Mouse (Mus musculus): ENCODE data around the gene Trip12.

The Trip12 gene

DNA sequence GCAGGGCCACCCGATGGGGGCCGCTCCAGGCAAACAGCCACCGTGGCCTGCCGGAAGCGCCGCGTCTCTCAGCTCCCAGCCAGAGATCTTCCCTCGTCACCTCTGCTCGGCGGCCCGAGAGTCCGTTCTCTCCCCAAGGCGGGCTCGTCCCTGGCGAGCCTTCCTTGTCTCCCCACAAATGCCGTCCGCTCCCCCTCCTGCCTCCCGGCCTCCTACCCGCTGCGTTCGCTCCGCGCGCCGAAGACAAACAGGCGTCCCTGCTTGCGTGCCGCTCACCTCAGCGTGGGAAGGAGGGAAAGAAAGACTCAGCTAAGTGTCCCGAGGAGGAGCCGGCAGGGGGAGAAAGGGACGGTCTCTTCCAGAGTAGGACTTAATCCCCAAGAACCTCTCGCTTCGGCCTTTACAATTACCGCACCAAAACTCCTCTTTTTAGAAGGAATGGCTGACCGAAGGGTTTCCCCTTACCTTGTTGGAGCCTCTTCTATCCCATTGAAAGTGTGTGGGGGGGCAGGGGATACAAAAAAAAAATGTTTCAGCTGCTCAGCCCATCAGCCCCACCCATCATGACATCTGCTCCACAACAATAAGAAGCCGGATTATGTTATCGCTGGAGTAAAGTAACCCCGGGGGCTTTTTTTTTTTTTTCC is at the start of gene Trip12:
Gene Trip12, minus strand, starts transcription at position 499 of the 647 bp plus-strand sequence.
- DNase-seq (ENCODE audit: extremely low spot score, low read depth, low spot score) = no peak

DNA sequence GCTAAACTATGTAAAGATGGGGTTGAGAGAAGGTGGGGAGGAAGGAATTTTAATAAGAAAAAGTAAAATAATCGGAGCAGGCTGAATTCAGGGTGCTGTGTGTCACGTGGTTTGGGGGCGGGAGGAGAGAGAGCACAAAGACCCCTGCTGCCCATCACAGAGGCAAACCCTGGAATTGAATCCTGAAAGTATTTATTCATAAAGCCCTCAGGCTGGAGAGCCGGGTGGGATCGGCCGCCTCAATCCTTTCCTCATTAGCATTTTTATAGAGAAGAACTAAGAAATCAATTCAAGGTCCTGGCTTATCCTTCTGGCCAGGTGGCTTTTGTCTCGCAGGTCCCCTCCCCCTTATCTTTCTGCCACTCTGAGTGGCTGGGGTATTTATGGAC is 49.7 kb upstream of the Trip12 start:
- no peak for DNase-seq (ENCODE audit: extremely low spot score, low read depth, low spot score)

DNA sequence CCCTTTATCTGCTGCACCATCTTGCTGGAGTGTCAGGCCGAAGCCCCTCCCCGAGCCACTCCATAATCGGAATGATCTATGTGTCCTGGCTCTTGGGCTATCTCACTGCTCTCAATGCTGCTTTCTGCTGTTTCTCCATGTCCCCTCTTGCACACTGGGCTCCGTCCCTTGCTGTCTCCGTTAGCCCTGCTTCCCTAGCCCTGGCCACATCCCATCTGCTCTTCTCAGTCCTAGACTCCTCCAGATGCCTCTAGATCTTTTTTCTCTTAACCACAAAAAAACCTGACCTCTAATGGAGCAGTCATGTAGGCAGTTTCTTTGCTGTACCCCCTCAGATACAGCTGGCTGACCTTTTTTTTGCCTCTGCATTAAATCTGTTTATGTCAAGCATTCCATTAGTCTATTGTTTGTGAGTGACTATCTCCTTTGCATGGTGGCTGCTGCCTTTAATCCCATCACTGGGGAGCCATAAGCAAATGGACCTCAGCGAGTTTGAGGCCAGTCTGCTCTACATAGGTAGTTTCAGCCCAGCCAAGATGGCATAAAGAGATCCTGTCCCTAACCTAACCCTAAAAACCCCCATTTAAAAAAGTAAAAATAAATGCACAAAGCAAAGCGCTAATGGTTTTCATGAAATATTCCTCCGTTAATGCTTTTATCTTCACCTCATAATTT is 49.2 kb upstream of the Trip12 start:
- DNase-seq (ENCODE audit: extremely low spot score, low read depth, low spot score) = no peak

DNA sequence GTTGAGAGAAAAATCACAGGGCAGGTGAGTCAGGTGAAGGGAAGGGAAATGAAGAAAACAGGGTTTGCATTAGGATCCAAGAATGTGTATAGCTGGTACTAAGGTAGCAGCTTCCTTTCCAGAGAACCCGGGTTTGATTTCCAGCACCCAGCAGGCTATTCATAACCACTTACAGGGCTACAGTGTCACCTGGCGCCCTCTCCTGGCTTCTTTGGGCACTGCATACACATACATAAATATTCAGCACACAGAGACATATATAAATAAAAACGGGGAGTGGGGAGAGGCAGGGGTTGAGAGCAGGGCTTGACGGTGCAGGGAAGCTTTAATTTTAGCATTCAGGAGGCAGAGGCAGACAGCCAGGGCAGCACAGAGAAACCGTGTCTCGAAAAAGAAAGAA is 45.6 kb upstream of the Trip12 start:
- DNase-seq (ENCODE audit: extremely low spot score, low read depth, low spot score) = no peak

DNA sequence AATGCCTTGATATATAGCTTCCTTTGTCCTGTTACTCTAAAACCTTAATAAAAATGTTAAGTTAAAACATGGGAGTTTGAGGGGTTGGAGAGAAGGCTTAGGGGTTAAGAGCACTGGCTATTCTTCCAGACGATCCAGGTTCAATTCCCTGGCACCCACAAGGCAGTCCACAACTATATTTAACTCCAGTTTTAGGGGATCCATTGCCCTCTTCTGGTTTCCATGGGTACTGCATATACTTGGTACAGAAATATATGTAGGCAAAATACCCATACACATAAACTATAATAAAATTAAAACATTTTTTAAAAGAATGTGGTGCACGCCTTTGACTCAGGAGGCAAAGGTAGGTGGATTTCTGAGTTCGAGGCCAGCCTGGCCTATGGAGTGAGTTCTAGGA is 44.9 kb upstream of the Trip12 start:
- no peak for DNase-seq (ENCODE audit: extremely low spot score, low read depth, low spot score)

DNA sequence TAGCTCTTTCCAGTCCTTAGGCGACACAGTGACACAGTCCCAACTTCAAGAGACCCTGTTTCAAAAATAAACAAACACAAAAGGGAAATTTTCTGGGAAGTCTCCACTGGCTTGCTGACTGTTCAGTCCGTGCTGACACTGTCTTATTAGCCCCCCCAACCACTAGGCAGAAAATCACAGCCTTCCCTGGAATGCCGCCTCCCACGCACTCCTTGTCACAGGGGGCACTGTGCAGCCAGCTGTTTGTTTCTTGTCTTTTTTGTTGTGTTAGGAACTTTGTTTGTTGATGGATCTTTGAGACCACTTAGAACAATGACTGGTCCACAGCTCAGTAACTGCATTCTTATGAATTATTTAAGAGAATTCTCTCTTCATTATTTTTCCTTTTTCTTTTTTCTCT is 43.6 kb upstream of the Trip12 start:
- no peak for DNase-seq (ENCODE audit: extremely low spot score, low read depth, low spot score)

DNA sequence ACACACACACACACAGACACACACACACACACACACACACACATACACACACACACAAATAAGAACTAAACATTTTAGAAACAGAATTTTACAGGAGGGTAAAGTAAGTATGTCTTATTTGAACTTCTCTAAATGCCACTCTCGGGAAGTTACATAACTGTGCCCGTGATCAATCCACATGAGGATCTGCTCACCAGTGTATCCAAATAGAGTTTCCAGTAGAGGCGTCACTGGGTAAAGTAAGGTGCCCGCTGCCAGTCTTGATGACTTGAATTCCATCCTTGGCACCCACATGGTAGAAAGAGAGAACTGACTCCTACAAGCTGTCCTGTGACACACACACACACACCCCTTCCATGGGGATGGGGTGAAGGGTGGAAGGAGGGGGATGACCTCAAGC is 42.6 kb upstream of the Trip12 start:
- DNase-seq (ENCODE audit: extremely low spot score, low read depth, low spot score) = no peak

DNA sequence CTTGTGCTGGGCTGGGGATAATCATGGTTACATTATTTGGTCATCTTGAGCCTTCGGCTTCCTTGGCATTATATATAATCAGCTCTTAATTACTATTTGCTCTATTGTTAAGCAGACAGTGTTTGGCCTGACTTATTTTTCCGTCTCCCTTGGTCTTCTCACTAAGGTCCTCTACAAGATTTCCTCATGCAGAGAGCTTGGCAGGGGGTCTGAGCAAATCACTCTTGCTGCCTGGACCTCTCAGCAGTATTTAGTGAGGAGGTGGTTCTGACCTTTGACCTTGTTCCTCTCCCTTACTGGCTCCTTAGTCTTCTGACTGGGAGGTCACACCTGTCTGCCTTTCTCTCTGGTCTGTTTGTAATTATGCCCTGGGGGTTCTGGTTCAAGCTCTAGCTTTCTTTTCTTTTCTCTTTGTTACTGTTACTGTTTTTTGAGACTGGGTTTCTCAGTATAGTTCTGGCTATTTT is 41.8 kb upstream of the Trip12 start:
- no peak for DNase-seq (ENCODE audit: extremely low spot score, low read depth, low spot score)

DNA sequence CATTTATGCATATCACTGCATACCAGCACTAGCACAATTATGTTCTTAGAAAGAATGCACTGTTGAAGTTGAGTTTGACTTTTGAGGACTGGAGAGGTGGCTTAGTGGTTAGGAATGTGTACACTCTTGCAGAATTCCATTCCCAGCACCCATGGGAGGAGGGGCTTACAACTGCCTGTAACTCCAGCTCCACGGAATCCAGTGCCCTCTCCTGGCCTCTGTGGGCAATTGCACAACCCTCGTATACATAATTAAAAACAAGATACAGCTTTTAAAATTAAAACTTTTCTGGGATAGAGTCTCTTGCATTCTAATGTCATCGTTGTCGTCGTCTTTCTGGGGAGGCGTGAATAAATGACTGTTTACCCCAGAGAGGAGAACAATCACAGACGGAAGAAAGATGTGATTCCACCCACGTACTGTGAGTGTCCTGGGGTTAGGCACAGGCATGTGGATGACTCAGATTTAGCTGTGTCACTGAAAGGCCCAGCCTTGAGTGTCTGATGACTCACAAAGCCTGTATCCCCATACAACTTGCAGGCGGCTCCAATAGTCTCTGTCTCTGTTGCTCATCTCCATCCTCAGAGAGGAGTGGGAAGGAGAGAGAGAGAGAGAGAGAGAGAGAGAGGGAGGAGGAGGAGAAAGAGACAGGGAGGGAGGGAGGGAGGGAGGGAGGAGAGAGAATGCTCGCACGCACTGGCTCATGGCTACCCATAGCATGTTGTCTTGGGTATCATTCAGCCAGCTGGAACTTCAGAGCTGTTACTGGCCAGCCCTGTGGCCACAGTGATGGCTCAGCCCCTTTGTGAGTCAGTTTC is 41.1 kb upstream of the Trip12 start:
- no peak for DNase-seq (ENCODE audit: extremely low spot score, low read depth, low spot score)

DNA sequence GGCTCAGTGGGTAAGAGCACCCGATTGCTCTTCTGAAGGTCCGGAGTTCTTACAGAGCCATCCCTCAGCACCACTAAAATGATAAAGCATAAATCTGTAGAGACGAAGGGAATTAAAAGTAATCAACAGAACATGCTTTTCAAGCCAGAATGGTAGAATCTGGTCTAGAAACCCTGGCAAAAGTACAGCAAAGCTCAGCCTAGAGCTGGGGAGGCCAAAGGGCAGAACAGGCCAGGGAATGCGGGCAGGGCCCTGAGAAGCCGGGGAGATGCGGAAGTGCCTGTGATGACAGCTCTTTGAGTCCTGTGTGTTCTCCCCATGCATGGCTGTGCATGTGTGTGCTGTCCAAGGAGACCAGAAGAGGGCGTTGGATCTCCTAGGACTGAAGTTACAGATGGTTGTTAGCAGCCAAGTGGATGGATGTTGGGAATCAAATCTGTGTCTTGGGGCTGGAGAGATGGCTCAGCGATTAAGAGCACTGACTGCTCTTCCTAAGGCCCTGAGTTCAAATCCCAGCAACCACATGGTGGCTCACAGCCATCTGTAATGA is 39.3 kb upstream of the Trip12 start:
- no peak for DNase-seq (ENCODE audit: extremely low spot score, low read depth, low spot score)

DNA sequence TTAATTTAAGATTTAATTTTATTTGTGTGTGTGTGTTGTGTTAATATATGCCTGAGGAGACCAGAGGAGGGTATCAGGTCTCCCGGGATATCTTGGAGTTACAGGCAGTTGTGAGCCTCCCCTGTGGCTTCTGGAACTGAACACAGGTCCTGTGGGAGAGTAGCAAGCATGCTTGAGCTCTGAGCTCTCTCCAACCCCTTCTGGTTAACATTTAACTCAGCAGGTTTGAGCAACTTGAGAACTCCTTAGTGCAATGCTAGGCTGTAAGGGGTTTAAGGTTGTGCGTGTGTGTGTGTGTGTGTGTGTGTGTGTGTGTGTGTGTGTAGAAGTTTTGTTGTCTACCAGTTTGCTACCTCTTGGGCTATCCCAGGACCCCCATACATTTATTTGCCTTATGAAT is 37.3 kb upstream of the Trip12 start:
- DNase-seq (ENCODE audit: extremely low spot score, low read depth, low spot score) = no peak

DNA sequence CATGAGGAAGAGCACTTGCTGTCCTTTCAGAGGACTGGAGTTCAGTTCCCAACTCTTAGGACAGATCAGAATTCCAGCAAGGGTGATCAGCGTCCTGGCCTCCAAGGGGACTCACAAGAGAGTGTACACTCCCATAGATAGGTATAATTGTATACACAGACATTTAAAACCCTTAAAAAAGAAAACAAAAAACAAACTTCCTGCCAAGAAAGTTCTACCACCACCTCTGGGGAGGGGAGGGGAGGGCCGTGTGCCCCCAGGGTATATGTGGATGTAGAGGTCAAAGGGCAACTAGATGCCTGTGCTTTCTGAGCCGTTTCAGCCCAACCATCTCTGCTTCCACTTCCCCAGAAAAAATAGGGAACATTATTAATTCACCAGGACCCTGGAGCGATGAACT is 32.6 kb upstream of the Trip12 start:
- DNase-seq (ENCODE audit: extremely low spot score, low read depth, low spot score) = no peak

DNA sequence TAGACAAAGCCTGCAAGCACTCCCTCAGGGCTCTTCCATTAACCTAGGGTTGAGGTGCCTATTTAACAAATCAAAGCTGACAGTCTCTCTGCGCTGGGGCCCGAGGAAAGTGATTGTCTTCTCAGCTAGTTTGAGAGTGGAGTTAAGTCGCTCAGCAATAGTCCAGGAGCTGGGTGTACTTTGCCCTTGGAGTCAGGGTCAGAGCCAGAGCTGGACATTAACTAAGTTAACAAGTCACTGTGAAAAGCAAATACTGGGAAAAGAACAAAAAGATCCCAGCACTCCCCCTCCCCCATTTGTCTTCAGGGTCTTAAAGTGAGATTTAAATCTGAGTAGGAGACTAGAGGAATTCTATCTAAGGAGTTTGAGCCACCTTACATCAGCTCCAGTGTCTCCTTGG is 31.8 kb upstream of the Trip12 start:
- no peak for DNase-seq (ENCODE audit: extremely low spot score, low read depth, low spot score)

DNA sequence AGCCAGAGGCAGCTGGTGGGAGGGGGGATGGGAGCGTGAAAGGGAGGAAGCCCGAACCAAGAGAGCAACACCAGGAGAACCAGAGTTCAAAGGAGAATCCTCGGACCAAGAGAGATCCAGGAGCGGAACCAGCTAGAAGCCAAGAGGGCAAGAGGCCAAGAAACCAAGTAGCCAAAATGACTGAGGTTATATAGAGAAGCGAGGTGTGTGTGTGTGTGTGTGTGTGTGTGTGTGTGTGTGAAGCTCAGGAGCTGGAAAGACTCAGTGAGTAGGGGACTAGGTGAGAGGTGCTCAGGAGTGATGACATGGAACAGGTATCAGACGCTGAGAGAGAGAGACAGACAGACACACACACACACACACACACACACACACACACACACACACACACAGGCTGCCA is 30.8 kb upstream of the Trip12 start:
- DNase-seq (ENCODE audit: extremely low spot score, low read depth, low spot score) = no peak

DNA sequence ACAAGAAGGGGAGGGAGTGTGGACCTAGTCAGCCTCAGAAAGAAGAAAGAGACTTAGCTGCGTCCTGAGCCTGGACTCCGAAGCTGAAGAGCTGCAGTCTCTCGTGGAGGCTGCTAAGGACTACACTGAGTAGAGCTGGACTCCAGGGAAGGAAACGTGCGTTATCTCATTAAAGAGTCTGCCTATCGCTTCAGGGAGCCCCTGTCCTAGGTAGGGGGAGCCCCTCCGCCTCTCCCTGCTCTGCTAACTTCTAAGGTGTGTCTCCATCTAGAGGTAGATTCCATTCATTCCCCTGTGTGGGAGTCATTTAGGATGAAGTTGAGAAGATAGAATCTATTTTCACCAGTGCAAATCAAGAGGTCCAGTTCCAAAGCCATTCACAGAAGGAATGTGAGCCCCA is 29.2 kb upstream of the Trip12 start:
- no peak for DNase-seq (ENCODE audit: extremely low spot score, low read depth, low spot score)

DNA sequence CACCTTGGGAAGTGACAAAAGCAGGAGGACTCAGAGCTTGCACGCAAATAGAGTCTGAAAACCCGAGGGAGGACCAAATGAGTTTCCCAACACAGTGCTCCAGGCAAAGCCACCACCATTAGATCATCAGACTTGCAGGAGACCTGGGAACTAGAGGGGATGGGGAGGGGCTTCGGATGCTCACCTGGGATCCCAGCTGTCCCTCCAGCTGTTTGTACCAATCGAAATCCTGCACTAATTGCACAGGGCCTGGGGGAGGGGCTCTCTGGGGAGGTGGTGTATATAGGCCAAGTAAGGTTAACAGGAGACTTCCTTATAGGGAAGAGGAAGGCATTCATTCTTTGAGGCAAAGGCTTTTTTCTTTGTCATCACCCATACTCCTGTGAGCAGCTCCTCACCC is 28.5 kb upstream of the Trip12 start:
- DNase-seq (ENCODE audit: extremely low spot score, low read depth, low spot score) = no peak

DNA sequence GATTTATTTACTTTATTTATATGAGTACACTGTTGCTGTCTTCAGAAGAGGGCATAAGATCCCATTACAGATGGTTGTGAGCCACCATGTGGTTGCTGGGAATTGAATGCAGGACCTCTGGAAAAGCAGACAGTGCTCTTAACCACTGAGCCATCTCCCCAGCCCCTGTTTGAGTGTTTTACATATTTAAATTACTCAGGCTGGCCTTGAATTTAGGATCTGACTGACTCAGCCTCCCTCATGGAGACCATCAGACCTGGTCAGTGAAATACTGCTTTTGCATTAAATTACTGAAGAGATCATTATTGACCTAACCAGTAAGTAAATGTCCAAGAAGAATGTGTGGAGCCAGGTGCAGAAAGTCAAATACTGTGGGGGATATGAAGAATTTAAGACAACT is 28.0 kb upstream of the Trip12 start:
- no peak for DNase-seq (ENCODE audit: extremely low spot score, low read depth, low spot score)

DNA sequence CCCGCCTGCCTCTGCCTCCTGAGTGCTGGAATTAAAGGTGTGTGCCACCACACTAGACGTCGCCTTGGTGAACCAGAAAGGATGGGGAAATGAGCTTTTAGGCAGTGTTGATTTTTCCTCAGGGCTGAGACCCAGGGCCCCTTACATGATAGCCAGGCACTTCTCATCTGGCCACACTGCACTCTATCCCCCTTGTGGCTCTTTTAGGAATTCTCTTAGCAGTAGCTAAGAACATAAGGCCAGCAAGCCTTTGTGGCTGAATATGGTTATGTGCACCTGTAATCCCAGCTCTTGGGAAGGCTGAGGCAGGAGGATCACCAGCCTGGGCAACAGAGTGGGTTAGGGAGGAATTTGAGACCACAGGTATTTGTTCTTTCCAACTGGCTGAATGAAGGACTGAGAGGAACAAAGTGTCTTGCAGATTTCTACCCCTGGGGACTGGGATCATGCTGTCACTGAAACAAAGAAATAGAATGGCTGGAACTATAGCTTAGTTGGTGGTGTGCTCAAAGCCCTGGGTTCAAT is 26.5 kb upstream of the Trip12 start:
- no peak for DNase-seq (ENCODE audit: extremely low spot score, low read depth, low spot score)

DNA sequence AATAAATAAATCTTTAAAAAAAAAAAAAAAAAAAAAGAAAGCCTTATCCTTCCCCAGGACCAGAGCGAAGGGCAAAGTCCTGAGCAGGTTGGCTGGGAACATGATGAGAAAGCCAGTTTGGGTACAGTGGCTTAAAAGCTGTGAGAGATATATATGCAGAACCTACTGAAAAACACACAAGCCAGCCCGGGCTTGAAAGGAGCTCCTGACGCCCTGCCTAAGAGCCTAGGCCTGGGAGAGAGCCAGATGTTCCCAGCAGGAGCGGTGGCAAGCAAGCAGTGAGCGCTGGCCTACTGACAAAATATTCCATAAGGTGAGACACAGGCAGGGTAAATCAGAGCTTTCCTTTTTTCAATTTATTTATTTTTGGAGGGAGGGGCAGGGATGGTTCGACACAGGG is 25.9 kb upstream of the Trip12 start:
- DNase-seq (ENCODE audit: extremely low spot score, low read depth, low spot score) = no peak

DNA sequence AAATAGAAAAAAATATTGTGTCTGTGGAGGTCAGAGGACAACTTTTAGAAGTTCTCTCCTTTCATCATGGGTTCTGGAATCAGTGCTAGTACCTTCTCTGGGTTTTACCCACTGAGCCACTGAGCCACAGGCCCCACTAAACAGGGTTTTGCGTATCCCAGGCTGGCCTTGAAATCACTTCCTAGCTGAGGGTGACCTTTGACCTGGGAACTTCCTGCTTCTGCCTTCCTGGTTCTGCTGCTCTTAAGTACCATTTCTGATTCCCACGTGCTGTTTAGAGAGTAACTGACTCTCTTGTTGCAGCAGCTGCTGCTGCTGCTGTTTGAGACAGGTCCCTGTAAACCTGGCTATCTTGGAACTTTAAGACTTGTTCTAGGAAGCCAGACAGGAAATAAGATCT is 24.3 kb upstream of the Trip12 start:
- DNase-seq (ENCODE audit: extremely low spot score, low read depth, low spot score) = no peak

DNA sequence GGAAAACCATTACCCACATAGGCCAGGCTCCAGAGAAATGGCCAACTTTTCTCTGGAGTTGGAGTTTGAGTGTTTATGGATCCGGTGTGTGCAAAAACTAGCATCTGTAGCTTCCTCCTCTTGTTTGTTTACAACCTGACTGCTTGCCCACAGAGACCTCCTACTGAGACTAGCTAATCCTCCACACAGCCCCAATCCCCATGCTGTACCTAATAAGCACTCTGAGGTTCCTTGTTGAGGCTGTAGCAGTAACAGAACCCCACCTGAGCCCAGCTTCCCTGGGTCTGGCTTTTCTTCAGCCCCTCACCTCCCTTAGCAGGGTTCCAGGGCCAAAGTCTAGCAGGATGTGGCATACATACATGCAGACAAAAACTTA is 20.9 kb upstream of the Trip12 start:
- no peak for DNase-seq (ENCODE audit: extremely low spot score, low read depth, low spot score)
